Mouse (Mus musculus) limb, embryonic 14.5 days (tissue): ENCODE measurements around the gene Acot5. TPM values are rescaled to one million over a fixed set of nuclear protein-coding genes. Genes with fewer than 3 reads are reported as not detected.
"Not testable (repeated sequence)": the region's sequence is repeated elsewhere in the genome, so short reads cannot be mapped to it uniquely, and the experiment has no call there.

ENCODE experiments used
- ATAC-seq: fragments of 200-750 bp; cut with Nextera tagmentation; 2 replicates; pipeline ENCODE4 v1.8.0; 2017; ENCODE audit warnings: low read depth, moderate number of reproducible peaks, moderate TSS enrichment; ENCODE audit not compliant: low FRiP score
- DNase-seq: peaks from one replicate; pipeline ENCODE4 v3.0.0-alpha.2; 2015; ENCODE audit warnings: low spot score
- H3K27ac ChIP-seq: fragments of 300-500 bp; sonication (generic); replicated peaks from 2 replicates; pipeline ENCODE4 v1.5.1; 2014; ENCODE audit warnings: low read depth, mild to moderate bottlenecking, low read length, moderate library complexity, mixed read lengths
- H3K27me3 ChIP-seq: fragments of 300-500 bp; sonication (generic); 2 replicates; pipeline ENCODE4 v1.6.1; 2014; ENCODE audit warnings: low read length, mixed read lengths; ENCODE audit not compliant: control insufficient read depth, insufficient read depth
- H3K36me3 ChIP-seq: fragments of 300-500 bp; sonication (generic); 2 replicates; pipeline ENCODE4 v1.6.1; 2014; ENCODE audit warnings: mild to moderate bottlenecking, low read length, moderate library complexity, mixed read lengths; ENCODE audit not compliant: control insufficient read depth, insufficient read depth
- H3K4me1 ChIP-seq: fragments of 300-500 bp; sonication (generic); 2 replicates; pipeline ENCODE4 v1.6.1; 2014; ENCODE audit warnings: antibody characterized with exemption, low read length, mixed read lengths; ENCODE audit not compliant: control insufficient read depth, insufficient read depth
- H3K4me2 ChIP-seq: fragments of 300-500 bp; sonication (generic); replicated peaks from 2 replicates; pipeline ENCODE4 v1.6.1; 2014; ENCODE audit warnings: low read depth, mild to moderate bottlenecking, low read length, moderate library complexity; ENCODE audit not compliant: severe bottlenecking
- H3K4me3 ChIP-seq: fragments of 300-500 bp; sonication (generic); replicated peaks from 2 replicates; pipeline ENCODE4 v1.5.1; 2014; ENCODE audit warnings: low read length
- H3K9ac ChIP-seq: fragments of 300-500 bp; sonication (generic); 2 replicates; pipeline ENCODE4 v1.6.1; 2014; ENCODE audit warnings: mild to moderate bottlenecking, low read depth, low read length, moderate library complexity; ENCODE audit not compliant: severe bottlenecking
- H3K9me3 ChIP-seq: fragments of 300-500 bp; sonication (generic); 2 replicates; pipeline ENCODE4 v1.6.1; 2016; ENCODE audit warnings: low read length; ENCODE audit not compliant: control insufficient read depth
- POLR2A ChIP-seq: fragments of 200-500 bp; IDR thresholded peaks from 2 replicates; pipeline ENCODE4 v1.8.0; 2012; ENCODE audit warnings: inconsistent platforms, mild to moderate bottlenecking, moderate library complexity, borderline replicate concordance; ENCODE audit not compliant: insufficient read depth, insufficient read length; ENCODE audit errors: extremely low read depth
- WGBS: fragments of 180-500 bp; shearing (Covaris S2); extraction: QIAGEN DNeasy Blood & Tissue Kit; methylation state at CpG from one replicate; pipeline ENCODE4 v1.1.7; 2014; 5-methylcytosine and 5-hydroxymethylcytosine counted together
- polyA plus RNA-seq, 2 experiments: library from polyadenylated mRNA; depleted of rRNA in 1 of 2; stranded (reverse) in 1 of 2; unstranded in 1 of 2; fragments of >200 nt; fragmentation: Nextera tagmentation in 1 of 2; extraction: Ambion mirVana in 1 of 2; gene quantifications; 2 replicates each; pipeline versions ENCODE4 v1.2.1 to v1.2.3; 2012 to 2014

Gene Acot5
- polyA plus RNA-seq, 2 experiments = 0.13 TPM; not detected in 1

- Histone ChIP-seq H3K27me3 (peaks cover 7% of the 10 kb centered on the region; the same call in 1 of the 2 replicates), H3K4me3 (no peak overlapping the region), H3K4me1 (no peaks in the 10 kb centered on the region), H3K9ac (no peak overlapping the region), H3K36me3 (no peaks in the 10 kb centered on the region), H3K9me3 (no peaks in the 10 kb centered on the region; the same call in 1 of the 2 replicates), H3K4me2 (no peak overlapping the region), H3K27ac (no peak overlapping the region)
- DNase-seq = no peak
- TF ChIP-seq POLR2A = no peak
- WGBS = 80% methylated on average over 2 of the region's 2 CpGs
- no peak for ATAC-seq
Observed at GRCm38 (mm10) chr12:84063833-84064232, 5.3 kb upstream of the Acot5 start.

- H3K36me3 ChIP-seq = no peaks in the 10 kb centered on the region
- H3K9ac ChIP-seq = no peak overlapping the region
- H3K27me3 ChIP-seq = peaks cover 10% of the 10 kb centered on the region; the same call in 1 of the 2 replicates
- WGBS = 79% methylated on average over 8 of the region's 8 CpGs
- H3K27ac ChIP-seq = no peak overlapping the region
- ATAC-seq (no peak), DNase-seq (no peak)
- no peak for TF ChIP-seq POLR2A
- H3K9me3 ChIP-seq = no peaks in the 10 kb centered on the region; the same call in 1 of the 2 replicates
- H3K4me1 ChIP-seq = no peaks in the 10 kb centered on the region
- H3K4me3 ChIP-seq = no peak overlapping the region
- H3K4me2 ChIP-seq = no peak overlapping the region
Observed at GRCm38 (mm10) chr12:84064621-84065020, 4.5 kb upstream of the Acot5 start.

GRCm38 (mm10) chr12:84067752-84068151 is 1.4 kb upstream of the Acot5 start:
- TF ChIP-seq POLR2A = no peak
- WGBS = 76% methylated on average over 4 of the region's 4 CpGs

GRCm38 (mm10) chr12:84068296-84068695 is 829 bp upstream of the Acot5 start:
- no peak overlapping the region for H3K4me2 ChIP-seq
- H3K27me3 ChIP-seq = peaks cover 22% of the 10 kb centered on the region; the same call in 1 of the 2 replicates
- H3K27ac ChIP-seq = no peak overlapping the region
- DNase-seq = no peak
- ATAC-seq = no peak
- H3K9me3 ChIP-seq = no peaks in the 10 kb centered on the region; the same call in 1 of the 2 replicates
- no peaks in the 10 kb centered on the region for H3K36me3 ChIP-seq
- H3K4me1 ChIP-seq = no peaks in the 10 kb centered on the region
- no peak for TF ChIP-seq POLR2A
- H3K9ac ChIP-seq = no peak overlapping the region
- WGBS = 48% methylated on average over 8 of the region's 8 CpGs
- no peak overlapping the region for H3K4me3 ChIP-seq

More at GRCm38 (mm10) chr12:84067752-84068151, 1.4 kb upstream of the Acot5 start:
- no peak overlapping the region for H3K4me3 ChIP-seq
- no peaks in the 10 kb centered on the region for H3K36me3 ChIP-seq
- peaks cover 22% of the 10 kb centered on the region; the same call in 1 of the 2 replicates for H3K27me3 ChIP-seq
- no peaks in the 10 kb centered on the region; the same call in 1 of the 2 replicates for H3K9me3 ChIP-seq
- no peak overlapping the region for H3K9ac ChIP-seq
- H3K4me2 ChIP-seq = no peak overlapping the region
- ATAC-seq (no peak), DNase-seq (no peak)
- no peak overlapping the region for H3K27ac ChIP-seq
- no peaks in the 10 kb centered on the region for H3K4me1 ChIP-seq

GRCm38 (mm10) chr12:84069582-84069981 is 457 bp downstream of the Acot5 start:
- WGBS = 2% methylated on average over 34 of the region's 52 CpGs
- Histone ChIP-seq H3K27me3 (peaks cover 22% of the 10 kb centered on the region; the same call in 1 of the 2 replicates), H3K4me3 (peak overlapping the region; percentile 39), H3K9ac (peak overlapping the region; percentile 21; the same call in 1 of the 2 replicates), H3K4me2 (peak overlapping the region; percentile 57)
- H3K4me1 ChIP-seq, H3K27ac ChIP-seq, ATAC-seq, DNase-seq, H3K36me3 ChIP-seq, H3K9me3 ChIP-seq: not testable (repeated sequence)

GRCm38 (mm10) chr12:84071696-84072095 is 2.6 kb downstream of the Acot5 start:
- H3K27me3 ChIP-seq = peaks cover 22% of the 10 kb centered on the region; the same call in 1 of the 2 replicates
- H3K27ac ChIP-seq = no peak overlapping the region
- 84% methylated on average over 2 of the region's 2 CpGs for WGBS
- no peak overlapping the region for H3K4me2 ChIP-seq
- no peaks in the 10 kb centered on the region for H3K4me1 ChIP-seq
- H3K36me3 ChIP-seq = no peaks in the 10 kb centered on the region
- no peaks in the 10 kb centered on the region for H3K9me3 ChIP-seq
- TF ChIP-seq POLR2A = no peak
- DNase-seq = no peak
- no peak overlapping the region for H3K4me3 ChIP-seq
- H3K9ac ChIP-seq = no peak overlapping the region
- no peak for ATAC-seq
